Mouse (Mus musculus) heart, embryonic 16.5 days (tissue): ENCODE data around the gene Zar1. TPM values are rescaled to one million over a fixed set of nuclear protein-coding genes. Genes with fewer than 3 reads are reported as not detected.

Source experiments
- ATAC-seq: fragments of 200-750 bp; cut with Nextera tagmentation; replicated peaks from 2 replicates; pipeline ENCODE4 v1.8.0; 2017; ENCODE audit warnings: moderate number of reproducible peaks; ENCODE audit not compliant: insufficient read depth, low FRiP score; ENCODE audit errors: extremely low read depth
- H3K27ac ChIP-seq: fragments of 300-500 bp; sonication (generic); 2 replicates; pipeline ENCODE4 v1.5.1; 2014; ENCODE audit warnings: mild to moderate bottlenecking, low read length, control low read depth, moderate library complexity
- H3K27me3 ChIP-seq: fragments of 300-500 bp; sonication (generic); 2 replicates; pipeline ENCODE4 v1.6.1; 2014; ENCODE audit warnings: low read length, mixed read lengths; ENCODE audit not compliant: control insufficient read depth, insufficient read depth
- H3K36me3 ChIP-seq: fragments of 300-500 bp; sonication (generic); 2 replicates; pipeline ENCODE4 v1.6.1; 2014; ENCODE audit not compliant: control insufficient read depth, insufficient read depth
- H3K4me1 ChIP-seq: fragments of 300-500 bp; sonication (generic); 2 replicates; pipeline ENCODE4 v1.6.1; 2014; ENCODE audit warnings: low read length, mixed read lengths; ENCODE audit not compliant: control insufficient read depth, insufficient read depth
- H3K4me2 ChIP-seq: fragments of 300-500 bp; sonication (generic); 2 replicates; pipeline ENCODE4 v1.6.1; 2014; ENCODE audit warnings: low read depth, mild to moderate bottlenecking, control low read depth, low read length
- H3K4me3 ChIP-seq: fragments of 300-500 bp; sonication (generic); 2 replicates; pipeline ENCODE4 v1.5.1; 2014; ENCODE audit warnings: mild to moderate bottlenecking, control low read depth, low read length
- H3K9ac ChIP-seq: fragments of 300-500 bp; sonication (generic); 2 replicates; pipeline ENCODE4 v1.6.1; 2014; ENCODE audit warnings: low read length, control low read depth
- H3K9me3 ChIP-seq: fragments of 300-500 bp; sonication (generic); replicated peaks from 2 replicates; pipeline ENCODE4 v1.6.1; 2016; ENCODE audit warnings: low read length; ENCODE audit not compliant: control insufficient read depth
- WGBS: fragments of 180-500 bp; shearing (Covaris S2); extraction: QIAGEN DNeasy Blood & Tissue Kit; methylation state at CpG from one replicate; pipeline ENCODE4 v1.1.7; 2014; 5-methylcytosine and 5-hydroxymethylcytosine counted together
- polyA plus RNA-seq: library from polyadenylated mRNA; unstranded; fragments of >200 nt; fragmentation: Nextera tagmentation; extraction: Ambion mirVana; gene quantifications from 2 replicates; pipeline ENCODE4 v1.2.1, GENCODE M21; 2015

Gene Zar1
- polyA plus RNA-seq, 1 experiment from 2014 or later = 0.12 TPM

DNA sequence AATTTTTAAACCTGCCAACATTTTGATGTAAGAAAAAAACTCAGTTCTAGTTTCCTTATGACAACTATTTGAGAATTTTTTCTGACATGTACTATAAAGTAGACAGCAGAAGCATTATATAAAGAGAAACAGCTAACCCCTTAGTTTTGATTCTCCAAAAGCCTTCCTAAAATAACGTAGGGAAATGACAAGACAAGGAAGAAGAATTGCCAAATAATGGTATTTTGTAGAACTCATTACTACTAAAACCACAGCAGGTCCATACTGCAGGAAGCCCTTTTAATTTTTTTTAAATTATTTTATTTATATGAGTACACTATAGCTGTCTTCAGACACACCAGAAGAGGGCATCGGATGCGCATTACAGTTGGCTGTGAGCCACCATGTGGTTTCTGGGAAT is 29.8 kb downstream of the Zar1 start:
- Histone ChIP-seq H3K27ac (no peak overlapping the region), H3K27me3 (no peaks in the 10 kb centered on the region), H3K4me3 (no peak overlapping the region), H3K9me3 (no peaks in the 10 kb centered on the region), H3K4me2 (no peak overlapping the region), H3K9ac (no peak overlapping the region), H3K4me1 (no peaks in the 10 kb centered on the region), H3K36me3 (peaks cover 10% of the 10 kb centered on the region)
- ATAC-seq = no peak
- WGBS = 87% methylated on average over 3 of the region's 3 CpGs

DNA sequence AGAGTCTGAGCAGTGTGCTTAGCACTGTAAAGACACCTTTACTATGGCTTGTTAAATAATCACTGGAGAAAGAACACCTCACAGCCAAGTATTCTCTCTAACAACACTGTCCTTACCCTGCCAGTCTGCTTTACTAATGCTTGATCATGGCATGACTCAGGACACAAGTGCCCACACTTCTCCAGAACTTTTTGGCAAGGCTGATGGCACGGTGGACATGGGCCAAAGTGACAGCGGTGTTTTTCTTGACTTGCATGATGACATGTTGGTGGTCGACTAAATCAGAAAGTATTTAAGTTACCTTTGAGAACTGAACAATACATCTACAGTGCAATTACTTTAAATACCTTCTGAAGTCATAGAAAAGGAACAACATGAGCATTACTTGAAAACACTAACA is 52.2 kb downstream of the Zar1 start:
- Histone ChIP-seq H3K27ac (no peak overlapping the region), H3K4me3 (no peak overlapping the region), H3K36me3 (peaks cover 32% of the 10 kb centered on the region), H3K9me3 (peaks cover 3% of the 10 kb centered on the region; the same call in 1 of the 2 replicates), H3K4me2 (no peak overlapping the region), H3K9ac (no peak overlapping the region), H3K27me3 (no peaks in the 10 kb centered on the region), H3K4me1 (no peaks in the 10 kb centered on the region)
- no peak for ATAC-seq
- WGBS = 77% methylated on average over 3 of the region's 3 CpGs

Other genes starting within 250 kb of the Zar1 start
- gene Corin, start 76.8 kb downstream of the Zar1 start, polyA plus RNA-seq = 46.0 and 53.0 TPM in 2 replicates
- 7.3 and 8.3 TPM in 2 replicates for gene Nfxl1, start 21.6 kb downstream of the Zar1 start, polyA plus RNA-seq
- 0.21 TPM in 1 of 2 replicates, not detected in the other for gene Gm5868, start 6.3 kb upstream of the Zar1 start, polyA plus RNA-seq
- not detected in 2 replicates for gene Cnga1, start 63.0 kb upstream of the Zar1 start, polyA plus RNA-seq
- gene Nipal1, start 66.5 kb upstream of the Zar1 start, polyA plus RNA-seq = 0.31 and 0.43 TPM in 2 replicates
- gene Txk, start 171.5 kb upstream of the Zar1 start, polyA plus RNA-seq = 0.56 and 2.0 TPM in 2 replicates